Mouse (Mus musculus) heart, postnatal 25 days (tissue): ENCODE measurements around the gene Tnfrsf23. TPM values are rescaled to one million over a fixed set of nuclear protein-coding genes. Genes with fewer than 3 reads are reported as not detected.

ENCODE experiments used
- DNase-seq: peaks from one replicate; pipeline ENCODE4 v3.0.0; 2022; ENCODE audit warnings: low spot score
- intact Hi-C: fragments of 180-260 bp; cut with DNase I; formaldehyde crosslinking; loops from one replicate; pipeline ENCODE4 v1.15.1; 2025
- total RNA-seq, 2 experiments: library from RNA; stranded (reverse); gene quantifications; 2 replicates each; pipeline ENCODE4 v1.2.3; 2021

The Tnfrsf23 gene
- total RNA-seq: 1 to 10 TPM; 1.7 to 2.1 TPM

- intact Hi-C loops: no loop called here
- DNase-seq: peak; percentile 64
These were observed at the start of gene Tnfrsf23 for GRCm38 (mm10) chr7:143685359-143686067. Gene Tnfrsf23, minus strand, starts transcription at chr7:143685872.

GRCm38 (mm10) chr7:143733746-143734145 is 48.1 kb upstream of the Tnfrsf23 start:
- intact Hi-C loops: no loop called here
- no peak for DNase-seq

GRCm38 (mm10) chr7:143729886-143730285 is 44.2 kb upstream of the Tnfrsf23 start:
- intact Hi-C loops: no loop called here
- DNase-seq: peak; percentile 27

- intact Hi-C loops: no loop called here
These were observed 40.7 kb upstream of the Tnfrsf23 start for GRCm38 (mm10) chr7:143726396-143726795.

GRCm38 (mm10) chr7:143723841-143724240 is 38.2 kb upstream of the Tnfrsf23 start:
- intact Hi-C loops: no loop called here
- DNase-seq: no peak

More at GRCm38 (mm10) chr7:143726396-143726795, 40.7 kb upstream of the Tnfrsf23 start:
- DNase-seq: no peak

GRCm38 (mm10) chr7:143722646-143723045 is 37.0 kb upstream of the Tnfrsf23 start:
- intact Hi-C loops: no loop called here
- DNase-seq: no peak

- intact Hi-C loops: no loop called here
These were observed 32.1 kb upstream of the Tnfrsf23 start for GRCm38 (mm10) chr7:143717811-143718210.

GRCm38 (mm10) chr7:143713421-143713820 is 27.7 kb upstream of the Tnfrsf23 start:
- intact Hi-C loops: no loop called here
- DNase-seq: no peak

More at GRCm38 (mm10) chr7:143717811-143718210, 32.1 kb upstream of the Tnfrsf23 start:
- DNase-seq: no peak

- DNase-seq: no peak
- intact Hi-C loops: no loop called here
These were observed 27.2 kb upstream of the Tnfrsf23 start for GRCm38 (mm10) chr7:143712771-143713348.

- DNase-seq: no peak
- intact Hi-C loops: no loop called here
These were observed 26.4 kb upstream of the Tnfrsf23 start for GRCm38 (mm10) chr7:143712023-143712422.

GRCm38 (mm10) chr7:143711381-143711780 is 25.7 kb upstream of the Tnfrsf23 start:
- no peak for DNase-seq
- intact Hi-C loops: no loop called here

- intact Hi-C loops: no loop called here
- DNase-seq: no peak
These were observed 23.7 kb upstream of the Tnfrsf23 start for GRCm38 (mm10) chr7:143709395-143709794.

- peak; percentile 80 for DNase-seq
- intact Hi-C loops: loop anchor here (1.0 kb wide), 2 partner anchors 41 to 57 kb away; no protein-coding TSS in a partner anchor
These were observed 21.2 kb upstream of the Tnfrsf23 start for GRCm38 (mm10) chr7:143706697-143707438.

- DNase-seq: no peak
- intact Hi-C loops: loop anchor here (1.0 kb wide), 1 partner anchor 112 kb away; no protein-coding TSS in a partner anchor
These were observed 10.5 kb upstream of the Tnfrsf23 start for GRCm38 (mm10) chr7:143696140-143696539.

GRCm38 (mm10) chr7:143694550-143694949 is 8.9 kb upstream of the Tnfrsf23 start:
- intact Hi-C loops: no loop called here
- no peak for DNase-seq

- intact Hi-C loops: no loop called here
- no peak for DNase-seq
These were observed 7.3 kb upstream of the Tnfrsf23 start for GRCm38 (mm10) chr7:143692746-143693510.

- intact Hi-C loops: no loop called here
These were observed 6.2 kb upstream of the Tnfrsf23 start for GRCm38 (mm10) chr7:143691909-143692308.

GRCm38 (mm10) chr7:143691181-143691580 is 5.5 kb upstream of the Tnfrsf23 start:
- DNase-seq: no peak
- intact Hi-C loops: no loop called here

More at GRCm38 (mm10) chr7:143691909-143692308, 6.2 kb upstream of the Tnfrsf23 start:
- no peak for DNase-seq

- DNase-seq: no peak
- intact Hi-C loops: no loop called here
These were observed 4.3 kb upstream of the Tnfrsf23 start for GRCm38 (mm10) chr7:143689946-143690345.

- no peak for DNase-seq
These were observed 3.8 kb upstream of the Tnfrsf23 start for GRCm38 (mm10) chr7:143689481-143689880.

More at GRCm38 (mm10) chr7:143689481-143689880, 3.8 kb upstream of the Tnfrsf23 start:
- intact Hi-C loops: no loop called here
